Mouse (Mus musculus) embryonic fibroblast, embryonic 13.5 days (primary cell): ENCODE measurements around the gene Ptgir.

Experiments used
- CTCF ChIP-seq: IDR thresholded peaks from 2 replicates; pipeline ENCODE4 v1.5.1; 2011; ENCODE audit warnings: mild to moderate bottlenecking, control low read depth, low read length, moderate library complexity, borderline replicate concordance; ENCODE audit not compliant: insufficient read depth
- POLR2A ChIP-seq: IDR thresholded peaks from 2 replicates; pipeline ENCODE4 v1.6.1; 2011; ENCODE audit warnings: low read depth, mild to moderate bottlenecking, control low read depth, low read length, moderate library complexity

DNA sequence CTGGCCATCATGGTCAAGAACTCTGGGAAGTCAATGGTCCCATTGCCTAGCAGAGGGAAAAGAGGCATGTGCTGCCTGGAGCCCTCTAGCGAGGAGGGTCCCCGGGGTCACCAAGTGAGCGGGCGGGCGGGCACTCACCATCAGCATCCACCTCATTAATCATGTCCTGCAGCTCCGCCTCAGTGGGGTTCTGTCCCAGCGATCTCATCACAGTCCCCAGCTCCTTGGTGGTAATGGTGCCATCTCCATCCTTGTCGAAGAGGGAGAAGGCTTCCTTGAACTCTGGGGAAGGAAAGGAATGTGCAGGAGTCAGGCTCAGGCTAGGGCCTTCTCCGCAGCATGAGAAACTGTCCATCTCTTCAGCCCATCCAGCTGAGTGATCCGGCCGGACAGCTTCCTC, 11.2 kb downstream of the Ptgir start:
- no peak for TF ChIP-seq CTCF
- TF ChIP-seq POLR2A = no peak
